Mouse (Mus musculus) kidney, adult 9 months (tissue): ENCODE data around the gene Spatc1l.

Experiments used
- DNase-seq: peaks from one replicate; pipeline ENCODE4 v3.0.0; 2022

Spatc1l gene

GRCm38 (mm10) chr10:76602690-76603089 lies 40.6 kb downstream of the Spatc1l start:
- no peak for DNase-seq

GRCm38 (mm10) chr10:76612473-76612872 lies 50.4 kb downstream of the Spatc1l start:
- no peak for DNase-seq
